Mouse (Mus musculus): ENCODE results near the gene Asprv1. TPM values are rescaled to one million over a fixed set of nuclear protein-coding genes. Genes with fewer than 3 reads are reported as not detected.

Gene Asprv1
- polyA plus RNA-seq, 1 experiment = 0.75 TPM

GRCm38 (mm10) chr6:86639180-86640160 is 11.5 kb downstream of the Asprv1 start:
- Histone ChIP-seq H3K27ac (ENCODE audit: control insufficient read depth, insufficient read depth, low read depth, low read length) (no peak overlapping the region), H3K4me3 (ENCODE audit: control insufficient read depth, low read depth, low read length) (no peak overlapping the region), H3K27me3 (ENCODE audit: control insufficient read depth, insufficient read depth, low read length) (no peaks in the 10 kb centered on the region), H3K4me1 (ENCODE audit: control insufficient read depth, insufficient read depth, low read length) (no peaks in the 10 kb centered on the region), H3K36me3 (ENCODE audit: control insufficient read depth, insufficient read depth, low read length) (no peaks in the 10 kb centered on the region)
- TF ChIP-seq CTCF (IDR thresholded peaks at IDR 0.05; ENCODE audit: control insufficient read depth, insufficient read depth, insufficient replicate concordance, low read depth, low read length) (no peak), POLR2A (IDR thresholded peaks at IDR 0.05; ENCODE audit: control insufficient read depth, low read depth, low read length) (no peak)

DNA sequence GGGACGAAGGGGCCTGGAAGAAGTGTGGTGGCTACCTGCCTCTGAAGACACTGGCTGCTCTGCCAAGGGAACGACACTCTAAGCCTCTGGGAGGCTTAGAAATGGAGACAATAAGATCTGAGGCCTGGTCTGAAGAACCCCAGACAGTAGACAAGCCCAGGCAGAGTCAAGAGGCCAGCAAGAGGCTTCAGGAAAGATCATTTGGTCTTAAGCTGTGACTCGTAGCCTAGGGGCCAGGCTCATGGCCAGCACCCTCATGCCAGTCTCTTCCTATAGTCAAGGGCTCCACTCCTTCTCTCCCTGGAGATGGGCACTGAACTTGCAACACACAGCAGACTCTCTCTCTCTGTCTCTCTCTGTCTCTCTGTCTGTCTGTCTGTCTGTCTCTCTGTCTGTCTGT is 12.2 kb downstream of the Asprv1 start:
- TF ChIP-seq CTCF (IDR thresholded peaks at IDR 0.05; ENCODE audit: control insufficient read depth, insufficient read depth, insufficient replicate concordance, low read depth, low read length) = no peak
- Histone ChIP-seq H3K4me1 (ENCODE audit: control insufficient read depth, insufficient read depth, low read length) (no peaks in the 10 kb centered on the region), H3K27me3 (ENCODE audit: control insufficient read depth, insufficient read depth, low read length) (no peaks in the 10 kb centered on the region), H3K36me3 (ENCODE audit: control insufficient read depth, insufficient read depth, low read length) (no peaks in the 10 kb centered on the region), H3K4me3 (ENCODE audit: control insufficient read depth, low read depth, low read length) (no peak overlapping the region), H3K27ac (ENCODE audit: control insufficient read depth, insufficient read depth, low read depth, low read length) (no peak overlapping the region)

DNA sequence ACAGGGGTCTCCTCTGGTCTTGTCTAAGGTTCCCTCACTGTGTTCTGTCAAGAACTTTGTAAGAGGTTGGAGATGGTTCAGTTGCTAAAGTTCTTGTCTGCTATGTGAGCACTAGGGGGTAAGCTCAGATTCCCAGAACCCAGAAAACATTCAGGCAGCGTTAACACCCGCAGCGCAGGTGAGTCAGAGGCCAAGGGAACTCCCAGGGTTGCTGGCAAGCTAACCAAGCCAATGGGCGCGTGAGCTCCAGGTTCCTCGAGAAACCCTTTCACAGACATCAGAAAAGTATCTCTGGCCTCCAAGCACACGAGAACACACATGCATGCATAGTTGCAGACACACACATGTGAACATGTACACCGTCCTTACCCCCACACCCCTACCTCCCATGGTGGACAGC is 12.8 kb downstream of the Asprv1 start:
- Histone ChIP-seq H3K4me1 (ENCODE audit: control insufficient read depth, insufficient read depth, low read length) (no peaks in the 10 kb centered on the region), H3K36me3 (ENCODE audit: control insufficient read depth, insufficient read depth, low read length) (no peaks in the 10 kb centered on the region), H3K4me3 (ENCODE audit: control insufficient read depth, low read depth, low read length) (no peak overlapping the region), H3K27ac (ENCODE audit: control insufficient read depth, insufficient read depth, low read depth, low read length) (no peak overlapping the region), H3K27me3 (ENCODE audit: control insufficient read depth, insufficient read depth, low read length) (no peaks in the 10 kb centered on the region)
- no peak for TF ChIP-seq POLR2A (IDR thresholded peaks at IDR 0.05; ENCODE audit: control insufficient read depth, low read depth, low read length)
- TF ChIP-seq CTCF (IDR thresholded peaks at IDR 0.05; ENCODE audit: control insufficient read depth, insufficient read depth, insufficient replicate concordance, low read depth, low read length) = no peak

GRCm38 (mm10) chr6:86641716-86642115 is 13.8 kb downstream of the Asprv1 start:
- no peaks in the 10 kb centered on the region for H3K36me3 ChIP-seq (ENCODE audit: control insufficient read depth, insufficient read depth, low read length)
- H3K4me3 ChIP-seq (ENCODE audit: control insufficient read depth, low read depth, low read length) = no peak overlapping the region
- H3K27me3 ChIP-seq (ENCODE audit: control insufficient read depth, insufficient read depth, low read length) = no peaks in the 10 kb centered on the region
- no peaks in the 10 kb centered on the region for H3K4me1 ChIP-seq (ENCODE audit: control insufficient read depth, insufficient read depth, low read length)
- no peak overlapping the region for H3K27ac ChIP-seq (ENCODE audit: control insufficient read depth, insufficient read depth, low read depth, low read length)
- TF ChIP-seq CTCF (IDR thresholded peaks at IDR 0.05; ENCODE audit: control insufficient read depth, insufficient read depth, insufficient replicate concordance, low read depth, low read length) = no peak
- TF ChIP-seq POLR2A (IDR thresholded peaks at IDR 0.05; ENCODE audit: control insufficient read depth, low read depth, low read length) = no peak

DNA sequence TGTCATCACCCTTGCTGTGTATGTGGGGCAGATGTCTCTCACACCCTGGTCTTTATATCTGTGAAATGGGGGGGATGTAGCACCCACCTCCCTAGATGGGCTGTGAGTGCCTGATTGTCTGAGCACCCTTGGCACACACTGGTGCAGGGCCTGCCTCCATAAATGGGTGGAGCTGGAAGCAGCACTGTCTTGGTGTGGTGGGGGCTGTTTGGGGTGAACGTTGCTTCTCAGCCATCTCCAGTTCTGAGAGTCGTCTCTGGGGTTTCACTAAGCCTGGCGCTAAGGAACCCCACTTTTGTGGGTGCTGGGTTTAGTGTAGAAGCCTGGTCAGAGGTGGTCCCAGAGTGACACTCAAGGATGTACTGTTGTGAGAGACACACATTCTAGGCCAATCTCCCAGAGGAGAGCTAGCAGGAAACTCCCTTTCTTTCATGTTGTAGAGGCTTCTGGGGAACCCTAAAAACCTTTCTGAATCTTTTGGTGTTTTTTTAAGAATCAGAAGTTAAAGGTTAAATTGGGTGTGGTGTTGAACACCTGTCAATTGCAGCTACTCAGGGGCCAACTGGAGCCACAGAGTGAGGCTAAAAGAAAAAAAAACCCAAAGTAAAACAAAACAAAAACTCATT is 16.9 kb downstream of the Asprv1 start:
- H3K27ac ChIP-seq (ENCODE audit: control insufficient read depth, insufficient read depth, low read depth, low read length) = no peak overlapping the region
- TF ChIP-seq POLR2A (IDR thresholded peaks at IDR 0.05; ENCODE audit: control insufficient read depth, low read depth, low read length) (no peak), CTCF (IDR thresholded peaks at IDR 0.05; ENCODE audit: control insufficient read depth, insufficient read depth, insufficient replicate concordance, low read depth, low read length) (no peak)

GRCm38 (mm10) chr6:86645551-86645950 is 17.6 kb downstream of the Asprv1 start:
- H3K4me3 ChIP-seq (ENCODE audit: control insufficient read depth, low read depth, low read length) = no peak overlapping the region
- H3K36me3 ChIP-seq (ENCODE audit: control insufficient read depth, insufficient read depth, low read length) = peaks cover 2% of the 10 kb centered on the region
- H3K27me3 ChIP-seq (ENCODE audit: control insufficient read depth, insufficient read depth, low read length) = no peaks in the 10 kb centered on the region
- TF ChIP-seq CTCF (IDR thresholded peaks at IDR 0.05; ENCODE audit: control insufficient read depth, insufficient read depth, insufficient replicate concordance, low read depth, low read length) (no peak), POLR2A (IDR thresholded peaks at IDR 0.05; ENCODE audit: control insufficient read depth, low read depth, low read length) (no peak)
- H3K27ac ChIP-seq (ENCODE audit: control insufficient read depth, insufficient read depth, low read depth, low read length) = no peak overlapping the region
- H3K4me1 ChIP-seq (ENCODE audit: control insufficient read depth, insufficient read depth, low read length) = no peaks in the 10 kb centered on the region

More for the DNA sequence above, 16.9 kb downstream of the Asprv1 start:
- H3K27me3 ChIP-seq (ENCODE audit: control insufficient read depth, insufficient read depth, low read length) = no peaks in the 10 kb centered on the region
- H3K4me3 ChIP-seq (ENCODE audit: control insufficient read depth, low read depth, low read length) = no peak overlapping the region
- H3K4me1 ChIP-seq (ENCODE audit: control insufficient read depth, insufficient read depth, low read length) = no peaks in the 10 kb centered on the region
- H3K36me3 ChIP-seq (ENCODE audit: control insufficient read depth, insufficient read depth, low read length) = peaks cover 2% of the 10 kb centered on the region

GRCm38 (mm10) chr6:86646143-86646542 is 18.2 kb downstream of the Asprv1 start:
- TF ChIP-seq POLR2A (IDR thresholded peaks at IDR 0.05; ENCODE audit: control insufficient read depth, low read depth, low read length) (no peak), CTCF (IDR thresholded peaks at IDR 0.05; ENCODE audit: control insufficient read depth, insufficient read depth, insufficient replicate concordance, low read depth, low read length) (no peak)
- Histone ChIP-seq H3K36me3 (ENCODE audit: control insufficient read depth, insufficient read depth, low read length) (peaks cover 2% of the 10 kb centered on the region), H3K4me3 (ENCODE audit: control insufficient read depth, low read depth, low read length) (no peak overlapping the region), H3K27me3 (ENCODE audit: control insufficient read depth, insufficient read depth, low read length) (no peaks in the 10 kb centered on the region), H3K4me1 (ENCODE audit: control insufficient read depth, insufficient read depth, low read length) (no peaks in the 10 kb centered on the region), H3K27ac (ENCODE audit: control insufficient read depth, insufficient read depth, low read depth, low read length) (no peak overlapping the region)

All from testis, adult 2 months (tissue).